Mouse (Mus musculus) bone marrow, adult 2 months (tissue): ENCODE measurements around the gene Tmie.

Experiments used
- CTCF ChIP-seq: fragments of 200-500 bp; IDR thresholded peaks from 2 replicates; pipeline ENCODE4 v1.5.1; 2011; ENCODE audit warnings: low read length, control low read depth; ENCODE audit not compliant: control insufficient read depth, insufficient read depth
- POLR2A ChIP-seq: fragments of 200-500 bp; IDR thresholded peaks from 2 replicates; pipeline ENCODE4 v1.6.1; 2011; ENCODE audit warnings: low read depth, mild to moderate bottlenecking, control low read depth, low read length, borderline replicate concordance; ENCODE audit not compliant: control insufficient read depth

DNA sequence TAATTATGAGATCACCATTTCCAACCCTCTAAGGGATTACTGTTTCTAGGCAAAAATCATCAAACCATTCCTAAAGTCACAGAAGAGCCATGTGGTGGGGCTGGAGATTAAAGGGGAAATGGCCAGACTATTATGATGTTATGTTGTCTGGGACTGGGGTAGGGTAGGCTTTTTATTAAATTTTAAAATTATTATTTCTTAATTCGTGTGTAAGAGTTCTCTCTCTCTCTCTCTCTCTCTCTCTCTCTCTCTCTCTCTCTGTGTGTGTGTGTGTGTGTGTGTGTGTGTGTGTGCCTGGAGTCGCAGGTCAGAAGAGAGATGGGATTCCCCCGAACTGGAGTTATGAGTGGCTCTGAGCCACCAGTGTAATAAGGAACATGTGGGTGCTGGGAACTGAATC is 53.5 kb downstream of the Tmie start, which contains the start of gene Prss43:
- TF ChIP-seq POLR2A (no peak), CTCF (no peak)
